Mouse (Mus musculus): ENCODE measurements around the gene Eif4g1. TPM values are rescaled to one million over a fixed set of nuclear protein-coding genes. Genes with fewer than 3 reads are reported as not detected.

The Eif4g1 gene
- total and polyA plus RNA-seq, 2 experiments from 2014 or later: 118 to 430 TPM

DNA sequence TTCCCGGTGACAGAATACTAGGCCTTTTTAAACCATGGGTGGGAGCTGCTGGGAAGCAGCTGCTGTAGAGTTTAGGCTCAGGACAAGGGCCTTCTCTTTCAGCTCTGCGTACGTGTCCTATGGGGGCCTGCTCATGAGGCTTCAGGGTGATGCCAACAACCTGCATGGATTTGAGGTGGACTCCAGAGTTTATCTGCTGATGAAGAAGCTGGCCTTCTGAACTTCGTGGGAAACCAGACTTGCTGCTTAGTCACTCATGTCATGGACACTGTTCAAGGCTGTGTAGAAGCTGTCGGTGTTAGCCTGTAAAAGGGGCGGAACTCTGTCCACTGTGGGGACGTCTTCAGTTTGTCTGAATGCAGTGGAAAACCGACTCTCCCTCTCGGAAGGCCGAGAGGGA, 53.7 kb downstream of the Eif4g1 start:
- Histone ChIP-seq H3K9ac (replicated peaks; ENCODE audit: low read length, poor library complexity, severe bottlenecking) (no peak overlapping the region), H3K27me3 (ENCODE audit: insufficient read depth, low read length) (no peaks in the 10 kb centered on the region), H3K36me3 (ENCODE audit: insufficient read depth, low read length) (peaks cover 13% of the 10 kb centered on the region), H3K9me3 (ENCODE audit: low read length) (no peaks in the 10 kb centered on the region), H3K4me1 (ENCODE audit: insufficient read depth, low read length) (no peaks in the 10 kb centered on the region), H3K27ac (ENCODE audit: low read depth, low read length) (no peak overlapping the region), H3K4me2 (ENCODE audit: low read depth, low read length, poor library complexity, severe bottlenecking) (no peak overlapping the region), H3K4me3 (ENCODE audit: low read depth, low read length) (no peak overlapping the region)
- TF ChIP-seq CTCF (IDR thresholded peaks at IDR 0.05): no peak
- DNase-seq (ENCODE audit: low spot score) (no peak), ATAC-seq (ENCODE audit: low FRiP score) (no peak)
- 90% methylated on average over 10 of the region's 10 CpGs for WGBS

GRCm38 (mm10) chr16:20722736-20723135, 54.6 kb downstream of the Eif4g1 start:
- no peak for DNase-seq (ENCODE audit: low spot score)

DNA sequence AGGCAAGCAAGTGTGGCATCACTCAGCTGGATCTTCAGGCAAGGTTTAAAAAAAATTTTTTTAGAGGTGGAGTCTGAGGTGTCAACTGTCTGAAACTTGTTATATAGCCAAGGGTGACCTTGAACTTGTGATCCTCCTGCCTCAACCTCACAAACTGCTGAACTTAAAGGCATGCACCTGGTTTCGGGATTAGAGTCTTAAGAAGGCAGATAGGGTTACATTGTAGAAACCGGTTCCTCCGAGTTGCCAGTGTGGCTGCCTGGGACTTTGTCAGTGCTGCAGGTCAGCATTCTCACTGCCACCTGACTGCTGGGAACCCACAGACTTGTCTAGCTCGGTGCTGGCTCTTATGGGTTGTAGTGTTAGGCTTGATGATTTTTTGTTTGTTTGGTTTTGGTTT, 55.1 kb downstream of the Eif4g1 start:
- Histone ChIP-seq H3K27ac (ENCODE audit: low read depth, low read length) (no peak overlapping the region), H3K4me2 (ENCODE audit: low read depth, low read length, poor library complexity, severe bottlenecking) (no peak overlapping the region), H3K4me1 (ENCODE audit: insufficient read depth, low read length) (no peaks in the 10 kb centered on the region), H3K9ac (replicated peaks; ENCODE audit: low read length, poor library complexity, severe bottlenecking) (no peak overlapping the region), H3K9me3 (ENCODE audit: low read length) (no peaks in the 10 kb centered on the region), H3K4me3 (ENCODE audit: low read depth, low read length) (no peak overlapping the region), H3K27me3 (ENCODE audit: insufficient read depth, low read length) (no peaks in the 10 kb centered on the region), H3K36me3 (ENCODE audit: insufficient read depth, low read length) (peaks cover 13% of the 10 kb centered on the region)
- WGBS: 67% methylated on average over 4 of the region's 4 CpGs
- DNase-seq (ENCODE audit: low spot score) (no peak), ATAC-seq (ENCODE audit: low FRiP score) (no peak)
- no peak for TF ChIP-seq CTCF (IDR thresholded peaks at IDR 0.05)

More at GRCm38 (mm10) chr16:20722736-20723135, 54.6 kb downstream of the Eif4g1 start:
- no peak for TF ChIP-seq CTCF (IDR thresholded peaks at IDR 0.05)
- no peak overlapping the region for H3K27ac ChIP-seq (ENCODE audit: low read depth, low read length)
- no peak overlapping the region for H3K9ac ChIP-seq (replicated peaks; ENCODE audit: low read length, poor library complexity, severe bottlenecking)
- H3K9me3 ChIP-seq (ENCODE audit: low read length): no peaks in the 10 kb centered on the region
- H3K36me3 ChIP-seq (ENCODE audit: insufficient read depth, low read length): peaks cover 13% of the 10 kb centered on the region
- WGBS: 89% methylated on average over 4 of the region's 4 CpGs
- no peaks in the 10 kb centered on the region for H3K4me1 ChIP-seq (ENCODE audit: insufficient read depth, low read length)
- no peak overlapping the region for H3K4me3 ChIP-seq (ENCODE audit: low read depth, low read length)
- no peaks in the 10 kb centered on the region for H3K27me3 ChIP-seq (ENCODE audit: insufficient read depth, low read length)
- no peak overlapping the region for H3K4me2 ChIP-seq (ENCODE audit: low read depth, low read length, poor library complexity, severe bottlenecking)
- no peak for ATAC-seq (ENCODE audit: low FRiP score)

DNA sequence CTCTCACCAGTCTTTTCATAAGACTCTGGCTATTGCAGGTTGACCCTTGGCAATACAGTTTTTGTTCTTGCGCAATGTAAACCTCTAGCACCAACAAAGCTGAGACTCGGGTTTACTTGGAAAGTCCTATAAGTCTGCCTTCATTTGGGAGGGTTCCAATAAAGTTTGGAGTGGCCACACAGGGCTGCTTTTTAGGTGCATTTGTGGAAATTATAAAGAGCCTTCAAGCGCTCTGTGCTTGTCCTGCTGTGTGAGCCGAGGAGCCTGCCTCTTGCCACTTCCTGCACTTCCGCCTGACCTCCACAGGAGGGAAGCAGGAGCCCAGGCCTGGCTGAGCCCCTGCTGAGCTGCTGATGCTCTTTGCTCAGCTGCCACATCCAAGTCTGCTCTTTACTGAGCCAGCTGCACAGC, 56.2 kb downstream of the Eif4g1 start:
- Histone ChIP-seq H3K4me2 (ENCODE audit: low read depth, low read length, poor library complexity, severe bottlenecking) (no peak overlapping the region), H3K27me3 (ENCODE audit: insufficient read depth, low read length) (no peaks in the 10 kb centered on the region), H3K4me1 (ENCODE audit: insufficient read depth, low read length) (no peaks in the 10 kb centered on the region), H3K9me3 (ENCODE audit: low read length) (no peaks in the 10 kb centered on the region), H3K9ac (replicated peaks; ENCODE audit: low read length, poor library complexity, severe bottlenecking) (no peak overlapping the region), H3K4me3 (ENCODE audit: low read depth, low read length) (no peak overlapping the region), H3K27ac (ENCODE audit: low read depth, low read length) (no peak overlapping the region), H3K36me3 (ENCODE audit: insufficient read depth, low read length) (peaks cover 13% of the 10 kb centered on the region)
- ATAC-seq (ENCODE audit: low FRiP score) (peak; percentile 75), DNase-seq (ENCODE audit: low spot score) (peak; percentile 76)
- WGBS: 28% methylated on average over 5 of the region's 5 CpGs
- TF ChIP-seq CTCF (IDR thresholded peaks at IDR 0.05): peak; percentile 88

DNA sequence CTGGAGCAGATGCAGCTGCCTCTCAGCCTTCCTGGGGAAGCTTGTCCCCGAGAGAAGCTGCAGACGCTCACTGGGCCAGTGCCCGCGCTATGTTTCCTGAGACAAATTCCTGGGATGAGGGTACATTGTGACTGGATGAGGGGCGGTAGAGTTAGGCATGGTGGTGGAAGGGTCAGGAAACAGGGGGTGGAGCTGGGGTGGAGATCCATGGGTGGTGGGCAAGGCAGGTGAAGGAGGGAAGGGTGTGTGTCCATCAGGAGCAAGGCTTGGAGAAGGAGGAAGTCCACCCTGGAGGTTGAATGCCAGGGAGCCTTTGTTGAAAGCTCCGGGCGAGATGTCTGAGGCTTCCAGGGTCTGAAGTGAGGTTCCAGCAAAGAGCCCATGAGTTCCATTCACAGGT, 57.2 kb downstream of the Eif4g1 start:
- no peak for DNase-seq (ENCODE audit: low spot score)
- Histone ChIP-seq H3K4me2 (ENCODE audit: low read depth, low read length, poor library complexity, severe bottlenecking) (no peak overlapping the region), H3K27ac (ENCODE audit: low read depth, low read length) (no peak overlapping the region), H3K9me3 (ENCODE audit: low read length) (no peaks in the 10 kb centered on the region), H3K4me3 (ENCODE audit: low read depth, low read length) (no peak overlapping the region), H3K36me3 (ENCODE audit: insufficient read depth, low read length) (peaks cover 13% of the 10 kb centered on the region), H3K9ac (replicated peaks; ENCODE audit: low read length, poor library complexity, severe bottlenecking) (no peak overlapping the region), H3K27me3 (ENCODE audit: insufficient read depth, low read length) (no peaks in the 10 kb centered on the region), H3K4me1 (ENCODE audit: insufficient read depth, low read length) (no peaks in the 10 kb centered on the region)
- TF ChIP-seq CTCF (IDR thresholded peaks at IDR 0.05): no peak
- no peak for ATAC-seq (ENCODE audit: low FRiP score)
- WGBS: 77% methylated on average over 7 of the region's 7 CpGs

DNA sequence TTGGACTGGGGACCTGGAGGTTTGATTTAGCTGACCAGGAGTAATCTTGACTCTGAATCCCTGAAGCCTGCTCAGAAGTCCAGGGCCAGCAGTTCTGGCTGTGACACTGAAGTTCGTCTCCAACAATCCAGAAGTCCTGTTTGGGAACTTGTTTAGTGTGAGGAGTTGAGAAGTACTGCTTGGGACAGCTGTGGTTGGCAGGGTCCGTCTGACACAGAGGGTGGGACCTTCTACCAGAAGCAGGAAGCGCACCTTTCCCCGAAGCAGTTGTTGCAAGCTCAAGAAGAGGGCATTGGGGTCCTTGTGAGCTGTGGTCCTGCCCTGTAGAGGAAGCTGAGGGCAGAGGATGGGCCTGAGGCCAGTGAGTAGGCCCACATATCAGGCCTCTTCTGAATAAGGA, 57.6 kb downstream of the Eif4g1 start:
- H3K4me3 ChIP-seq (ENCODE audit: low read depth, low read length): no peak overlapping the region
- 73% methylated on average over 4 of the region's 4 CpGs for WGBS
- H3K4me2 ChIP-seq (ENCODE audit: low read depth, low read length, poor library complexity, severe bottlenecking): no peak overlapping the region
- peaks cover 13% of the 10 kb centered on the region for H3K36me3 ChIP-seq (ENCODE audit: insufficient read depth, low read length)
- ATAC-seq (ENCODE audit: low FRiP score) (no peak), DNase-seq (ENCODE audit: low spot score) (no peak)
- no peak for TF ChIP-seq CTCF (IDR thresholded peaks at IDR 0.05)
- H3K27ac ChIP-seq (ENCODE audit: low read depth, low read length): no peak overlapping the region
- H3K4me1 ChIP-seq (ENCODE audit: insufficient read depth, low read length): no peaks in the 10 kb centered on the region
- H3K9me3 ChIP-seq (ENCODE audit: low read length): no peaks in the 10 kb centered on the region
- H3K27me3 ChIP-seq (ENCODE audit: insufficient read depth, low read length): no peaks in the 10 kb centered on the region
- H3K9ac ChIP-seq (replicated peaks; ENCODE audit: low read length, poor library complexity, severe bottlenecking): no peak overlapping the region

All from midbrain, postnatal 0 days (tissue).